Mouse (Mus musculus): ENCODE results near the gene Gm3448.
"Not testable (repeated sequence)": the region's sequence is repeated elsewhere in the genome, so short reads cannot be mapped to it uniquely, and the experiment has no call there.

DNA sequence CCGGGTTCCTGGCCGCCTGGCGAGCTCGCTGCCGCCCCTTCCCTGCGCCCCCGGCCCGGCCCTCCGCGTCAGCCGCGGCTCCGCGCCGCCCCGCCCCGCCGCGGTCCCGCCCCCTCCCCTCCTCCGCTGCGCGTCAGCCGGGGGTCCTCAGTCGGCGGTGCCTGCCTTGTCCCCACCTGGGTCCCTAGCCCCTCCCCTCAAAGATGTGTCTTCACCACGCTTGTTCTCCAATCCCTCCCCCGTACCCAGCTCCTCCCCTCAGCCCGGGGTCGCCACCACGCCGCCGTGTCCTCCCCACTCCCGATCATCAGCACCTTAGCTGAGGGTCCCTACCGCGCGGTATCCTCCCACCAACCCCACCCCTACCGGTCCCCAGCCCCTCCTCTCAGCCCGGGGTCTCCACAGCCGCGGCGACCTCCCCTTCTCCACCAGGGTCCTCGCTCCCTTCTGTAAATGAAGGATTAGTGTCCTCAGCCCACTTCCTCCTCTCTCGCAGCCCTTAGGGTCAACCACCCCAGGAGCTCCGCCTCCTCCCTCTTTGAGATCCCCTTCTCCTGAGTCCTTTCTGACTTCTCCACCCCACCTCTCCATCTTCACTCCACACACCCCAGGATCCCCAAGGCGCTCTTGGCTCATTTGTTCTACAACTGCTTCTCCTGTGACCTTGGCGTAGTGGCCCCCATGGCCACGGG, 16.7 kb downstream of the Gm3448 start:
- TF ChIP-seq CTCF, POLR2A (IDR thresholded peaks at IDR 0.05; ENCODE audit: insufficient read depth, low read depth, low read length): not testable (repeated sequence)

Data from olfactory bulb, adult 2 months (tissue).